Mouse (Mus musculus): ENCODE results near the gene Sun2. TPM values are rescaled to one million over a fixed set of nuclear protein-coding genes. Genes with fewer than 3 reads are reported as not detected.

Sun2 gene
- total and polyA plus RNA-seq, 3 experiments, result 18.6 to 26.5 (median 22.3) TPM

GRCm38 (mm10) chr15:79695516-79695915 is 46.8 kb downstream of the Sun2 start:
- Histone ChIP-seq H3K4me3 (replicated peaks in 1 of 3; ENCODE audit: low read depth in 2 of 3, low read length in 2 of 3, poor library complexity in 1 of 3) (no peak overlapping the region), H3K36me3 (replicated peaks in 1 of 2; ENCODE audit: control insufficient read depth in 1 of 2, insufficient read depth in 1 of 2, low read length in 1 of 2) (peaks cover 15 to 54% of the 10 kb centered on the region in 2 experiments), H3K4me1 (ENCODE audit: control insufficient read depth in 1 of 2, insufficient read depth in 2 of 2) (peaks cover 5 to 32% of the 10 kb centered on the region in 2 experiments), H3K9me3 (replicated peaks; ENCODE audit: low read length) (no peaks in the 10 kb centered on the region), H3K4me2 (ENCODE audit: insufficient read depth, low read depth, poor library complexity, severe bottlenecking) (no peak overlapping the region), H3K27ac (ENCODE audit: insufficient read depth, low read depth) (no peak overlapping the region), H3K9ac (ENCODE audit: insufficient read depth, low read depth) (no peak overlapping the region), H3K79me2 (replicated peaks; ENCODE audit: control insufficient read depth, extremely low read depth, insufficient read depth, poor library complexity, severe bottlenecking) (peaks cover 28% of the 10 kb centered on the region), H3K27me3 (replicated peaks) (no peaks in the 10 kb centered on the region)
- TF ChIP-seq MEF2A (IDR thresholded peaks at IDR 0.05; ENCODE audit: borderline replicate concordance, low read depth, low read length), result no peak
- TF ChIP-seq RAD21 (IDR thresholded peaks at IDR 0.05; ENCODE audit: low read depth, low read length), result no peak
- TF ChIP-seq ZNF384 (IDR thresholded peaks at IDR 0.05; ENCODE audit: low read depth, low read length), result no peak
- no peak for TF ChIP-seq CHD2 (IDR thresholded peaks at IDR 0.05; ENCODE audit: low read length)
- TF ChIP-seq JUN (IDR thresholded peaks at IDR 0.05; ENCODE audit: insufficient read depth, low read depth, low read length), result no peak
- no peak for TF ChIP-seq MXI1 (IDR thresholded peaks at IDR 0.05; ENCODE audit: low read depth, low read length)
- TF ChIP-seq SIN3A (IDR thresholded peaks at IDR 0.05; ENCODE audit: low read length), result no peak
- no peak for TF ChIP-seq NELFE (IDR thresholded peaks at IDR 0.05; ENCODE audit: low read depth, low read length)
- TF ChIP-seq MAZ (IDR thresholded peaks at IDR 0.05; ENCODE audit: low read depth, low read length), result no peak
- no peak for TF ChIP-seq USF1 (IDR thresholded peaks at IDR 0.05; ENCODE audit: low read depth, low read length)
- no peak for DNase-seq (ENCODE audit: extremely low read depth)
- in situ Hi-C loops (cut with MboI; ENCODE audit: low pct_ligation_motif_present, low pct_unique_long_range_greater_than_20kb, low sequenced_read_pairs) (no loop called here), dilution Hi-C loops (cut with MboI; ENCODE audit: extremely low pct_ligation_motif_present, extremely low pct_unique_long_range_greater_than_20kb, low sequenced_read_pairs) (no loop called here)

- DNase-seq (ENCODE audit: extremely low read depth), result no peak
- no peak overlapping the region for H3K9ac ChIP-seq (ENCODE audit: insufficient read depth, low read depth)
Observed at GRCm38 (mm10) chr15:79694512-79694911, 47.8 kb downstream of the Sun2 start.

GRCm38 (mm10) chr15:79693740-79694139 is 48.6 kb downstream of the Sun2 start:
- Histone ChIP-seq H3K9ac (ENCODE audit: insufficient read depth, low read depth) (no peak overlapping the region), H3K79me2 (replicated peaks; ENCODE audit: control insufficient read depth, extremely low read depth, insufficient read depth, poor library complexity, severe bottlenecking) (peaks cover 28% of the 10 kb centered on the region), H3K4me1 (ENCODE audit: control insufficient read depth in 1 of 2, insufficient read depth in 2 of 2) (peaks cover 5 to 45% of the 10 kb centered on the region in 2 experiments), H3K27me3 (replicated peaks) (peaks cover 9% of the 10 kb centered on the region), H3K27ac (ENCODE audit: insufficient read depth, low read depth) (no peak overlapping the region), H3K4me2 (ENCODE audit: insufficient read depth, low read depth, poor library complexity, severe bottlenecking) (no peak overlapping the region), H3K4me3 (replicated peaks in 1 of 3; ENCODE audit: low read depth in 2 of 3, low read length in 2 of 3, poor library complexity in 1 of 3) (no peak overlapping the region), H3K9me3 (replicated peaks; ENCODE audit: low read length) (no peaks in the 10 kb centered on the region), H3K36me3 (replicated peaks in 1 of 2; ENCODE audit: control insufficient read depth in 1 of 2, insufficient read depth in 1 of 2, low read length in 1 of 2) (peaks cover 11 to 47% of the 10 kb centered on the region in 2 experiments)
- dilution Hi-C loops (cut with MboI; ENCODE audit: extremely low pct_ligation_motif_present, extremely low pct_unique_long_range_greater_than_20kb, low sequenced_read_pairs), result no loop called here
- in situ Hi-C loops (cut with MboI; ENCODE audit: low pct_ligation_motif_present, low pct_unique_long_range_greater_than_20kb, low sequenced_read_pairs), result no loop called here
- TF ChIP-seq TCF12 (IDR thresholded peaks at IDR 0.05; ENCODE audit: low read depth, low read length) (no peak), MAZ (IDR thresholded peaks at IDR 0.05; ENCODE audit: low read depth, low read length) (no peak), E2F4 (IDR thresholded peaks at IDR 0.05; ENCODE audit: insufficient replicate concordance, low read depth, low read length) (no peak), ETS1 (conservative IDR thresholded peaks at IDR 0.05; ENCODE audit: low read depth, low read length) (no peak), JUN (IDR thresholded peaks at IDR 0.05; ENCODE audit: insufficient read depth, low read depth, low read length) (no peak), KAT2A (IDR thresholded peaks at IDR 0.05; ENCODE audit: insufficient replicate concordance, low read length) (no peak), USF2 (conservative IDR thresholded peaks at IDR 0.05; ENCODE audit: low read depth, low read length) (no peak), RCOR1 (conservative IDR thresholded peaks at IDR 0.05; ENCODE audit: low read depth, low read length) (no peak), SIN3A (IDR thresholded peaks at IDR 0.05; ENCODE audit: low read length) (no peak), SMC3 (IDR thresholded peaks at IDR 0.05; ENCODE audit: low read depth, low read length) (no peak), ZKSCAN1 (IDR thresholded peaks at IDR 0.05; ENCODE audit: borderline replicate concordance, low read depth, low read length) (no peak), USF1 (IDR thresholded peaks at IDR 0.05; ENCODE audit: low read depth, low read length) (no peak), RAD21 (IDR thresholded peaks at IDR 0.05; ENCODE audit: low read depth, low read length) (no peak)
- DNase-seq (ENCODE audit: extremely low read depth), result no peak

More at GRCm38 (mm10) chr15:79694512-79694911, 47.8 kb downstream of the Sun2 start:
- no peak for TF ChIP-seq BHLHE40 (IDR thresholded peaks at IDR 0.05; ENCODE audit: low read depth, low read length)
- no peak for TF ChIP-seq HCFC1 (IDR thresholded peaks at IDR 0.05; ENCODE audit: low read depth, low read length)
- TF ChIP-seq CHD2 (IDR thresholded peaks at IDR 0.05; ENCODE audit: low read length), result no peak
- no peak for TF ChIP-seq ZKSCAN1 (IDR thresholded peaks at IDR 0.05; ENCODE audit: borderline replicate concordance, low read depth, low read length)
- no peak for TF ChIP-seq POLR2AphosphoS2 (IDR thresholded peaks at IDR 0.05; ENCODE audit: low read depth, low read length)
- H3K4me2 ChIP-seq (ENCODE audit: insufficient read depth, low read depth, poor library complexity, severe bottlenecking), result no peak overlapping the region
- H3K4me1 ChIP-seq (ENCODE audit: control insufficient read depth in 1 of 2, insufficient read depth in 2 of 2), result peaks cover 5 to 38% of the 10 kb centered on the region in 2 experiments
- in situ Hi-C loops (cut with MboI; ENCODE audit: low pct_ligation_motif_present, low pct_unique_long_range_greater_than_20kb, low sequenced_read_pairs) (no loop called here), dilution Hi-C loops (cut with MboI; ENCODE audit: extremely low pct_ligation_motif_present, extremely low pct_unique_long_range_greater_than_20kb, low sequenced_read_pairs) (no loop called here)
- H3K36me3 ChIP-seq (replicated peaks in 1 of 2; ENCODE audit: control insufficient read depth in 1 of 2, insufficient read depth in 1 of 2, low read length in 1 of 2), result peaks cover 15 to 53% of the 10 kb centered on the region in 2 experiments
- H3K9me3 ChIP-seq (replicated peaks; ENCODE audit: low read length), result no peaks in the 10 kb centered on the region
- H3K27ac ChIP-seq (ENCODE audit: insufficient read depth, low read depth), result no peak overlapping the region
- H3K79me2 ChIP-seq (replicated peaks; ENCODE audit: control insufficient read depth, extremely low read depth, insufficient read depth, poor library complexity, severe bottlenecking), result peaks cover 28% of the 10 kb centered on the region
- peaks cover 2% of the 10 kb centered on the region for H3K27me3 ChIP-seq (replicated peaks)
- no peak overlapping the region for H3K4me3 ChIP-seq (replicated peaks in 1 of 3; ENCODE audit: low read depth in 2 of 3, low read length in 2 of 3, poor library complexity in 1 of 3)

All from CH12.LX (cell line).